Mouse (Mus musculus) layer of hippocampus, adult 18-20 months (tissue): ENCODE measurements around the gene Olfr1243. TPM values are rescaled to one million over a fixed set of nuclear protein-coding genes. Genes with fewer than 3 reads are reported as not detected.
"Not testable (repeated sequence)": the region's sequence is repeated elsewhere in the genome, so short reads cannot be mapped to it uniquely, and the experiment has no call there.

ENCODE experiments used
- DNase-seq, 2 experiments: peaks; one replicate each; pipeline ENCODE4 v3.0.0; 2022; ENCODE audit warnings: low spot score in 2 of 2
- long read RNA-seq: library from polyadenylated mRNA; stranded (forward); transcript quantifications from one replicate; pipeline ENCODE4 v2.0.0, GENCODE M21; 2021
- total RNA-seq, 2 experiments: library from RNA; stranded (reverse); gene quantifications; 2 replicates each; pipeline ENCODE4 v1.2.3; 2021

Olfr1243 gene
- total RNA-seq = not detected
- long read RNA-seq = 0 reads

DNA sequence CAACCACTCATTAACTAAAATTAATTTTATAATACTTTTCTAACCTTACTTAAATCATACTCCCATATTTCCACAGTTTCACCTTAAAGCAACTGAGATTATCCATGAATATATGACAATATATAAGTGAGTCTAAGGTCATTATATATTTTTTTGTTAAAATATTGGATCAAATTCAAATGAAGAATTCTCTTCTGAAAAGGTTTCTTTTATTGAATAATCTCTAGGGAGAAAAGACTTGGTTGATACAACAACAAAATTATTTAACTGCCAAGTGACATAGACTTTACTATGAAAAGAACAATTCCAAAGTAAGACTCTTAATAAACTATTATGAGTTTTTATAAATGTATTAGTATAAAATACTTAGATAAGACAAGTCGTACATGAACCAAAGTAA lies at the start of gene Olfr1243:
Olfr1243 (minus strand) TSS at position 101 of the 400 bp plus-strand sequence.
- no peak for DNase-seq

- DNase-seq = no peak
Observed at GRCm38 (mm10) chr2:89578347-89578746, 47.1 kb upstream of the Olfr1243 start, which contains the start of gene Olfr1245. Gene Olfr1245 (minus strand): TSS chr2:89578447.

- DNase-seq = not testable (repeated sequence)
Observed at GRCm38 (mm10) chr2:89562706-89563105, 31.4 kb upstream of the Olfr1243 start.

DNA sequence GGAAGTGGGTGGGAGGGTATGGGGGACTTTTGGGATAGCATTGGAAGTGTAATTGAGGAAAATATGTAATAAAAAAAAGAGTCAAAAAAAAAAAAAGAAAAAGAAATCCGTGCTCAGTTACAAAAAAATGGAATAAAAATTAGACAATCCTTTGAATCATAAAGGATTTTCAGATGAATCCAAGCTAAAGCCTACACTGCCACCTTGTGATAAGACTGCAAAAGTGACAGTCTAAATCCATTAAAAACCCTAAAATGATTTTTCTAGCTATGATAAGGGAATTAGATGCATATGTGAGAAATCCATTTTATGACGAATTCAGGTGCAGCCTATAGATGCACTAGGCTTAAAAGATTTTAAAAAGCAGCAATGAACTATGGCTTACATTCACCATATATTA lies 13.2 kb upstream of the Olfr1243 start:
- no peak for DNase-seq

GRCm38 (mm10) chr2:89539923-89540322 lies 8.6 kb upstream of the Olfr1243 start:
- no peak for DNase-seq

- no peak for DNase-seq
Observed at GRCm38 (mm10) chr2:89498235-89498634, 33.1 kb downstream of the Olfr1243 start, which contains the start of gene Olfr1242. Gene Olfr1242 (minus strand): TSS chr2:89498335.

DNA sequence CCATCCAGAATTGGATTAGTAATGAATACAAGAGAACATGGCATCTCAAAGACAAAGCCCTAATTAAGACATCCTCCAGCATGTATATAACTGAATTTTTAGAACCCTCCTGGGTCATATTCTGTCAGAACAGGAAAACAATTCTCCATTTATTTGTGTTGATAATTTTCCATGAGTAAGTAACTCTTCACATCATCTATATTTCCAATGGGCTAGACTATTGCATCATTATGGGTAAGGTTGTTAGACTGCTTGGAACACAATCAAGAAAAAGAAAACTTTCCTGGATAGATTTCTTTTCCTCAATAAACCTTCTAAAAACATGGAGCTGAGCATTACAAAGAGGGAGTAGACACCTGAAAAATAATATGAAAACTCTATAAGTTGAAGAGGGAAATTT lies 44.3 kb downstream of the Olfr1243 start, which contains the start of gene Olfr1241:
Olfr1241 (minus strand) TSS at position 101 of the 400 bp plus-strand sequence.
- DNase-seq = no peak

Other genes with a start within 250 kb of the Olfr1243 start
- gene Olfr1229, start 243.5 kb downstream of the Olfr1243 start, total RNA-seq = not detected
- not detected for gene Olfr1230, start 234.2 kb downstream of the Olfr1243 start, total RNA-seq
- gene Olfr1231, start 224.4 kb downstream of the Olfr1243 start, total RNA-seq = not detected
- gene Olfr1232, start 201.8 kb downstream of the Olfr1243 start, total RNA-seq = not detected
- gene Olfr1233, start 189.1 kb downstream of the Olfr1243 start, total RNA-seq = not detected
- not detected for gene Olfr1234, start 166.6 kb downstream of the Olfr1243 start, total RNA-seq
- gene Olfr1238, start 121.8 kb downstream of the Olfr1243 start, total RNA-seq = not detected
- gene Olfr1239, start 111.1 kb downstream of the Olfr1243 start, total RNA-seq = not detected
- not detected for gene Olfr1240, start 88.5 kb downstream of the Olfr1243 start, total RNA-seq
- not detected for gene Olfr1241, start 44.4 kb downstream of the Olfr1243 start, total RNA-seq
- not detected for gene Olfr1242, start 33.2 kb downstream of the Olfr1243 start, total RNA-seq
- gene Olfr1245, start 47.0 kb upstream of the Olfr1243 start, total RNA-seq = not detected
- gene Olfr1246, start 61.7 kb upstream of the Olfr1243 start, total RNA-seq = not detected
- gene Olfr1247, start 82.6 kb upstream of the Olfr1243 start, total RNA-seq = not detected
- not detected for gene Olfr1248, start 86.8 kb upstream of the Olfr1243 start, total RNA-seq
- not detected for gene Olfr1249, start 103.5 kb upstream of the Olfr1243 start, total RNA-seq
- gene Olfr1250, start 130.0 kb upstream of the Olfr1243 start, total RNA-seq = not detected
- not detected for gene Olfr1251, start 140.4 kb upstream of the Olfr1243 start, total RNA-seq
- not detected for gene Olfr1252, start 193.5 kb upstream of the Olfr1243 start, total RNA-seq
- gene Olfr1253, start 225.6 kb upstream of the Olfr1243 start, total RNA-seq = not detected